Mouse (Mus musculus) kidney, embryonic 16.5 days (tissue): ENCODE data around the gene Card19. TPM values are rescaled to one million over a fixed set of nuclear protein-coding genes. Genes with fewer than 3 reads are reported as not detected.

ENCODE experiments used
- ATAC-seq: fragments of 200-750 bp; cut with Nextera tagmentation; 2 replicates; pipeline ENCODE4 v1.8.0; 2017; ENCODE audit warnings: moderate TSS enrichment; ENCODE audit not compliant: low FRiP score, low TSS enrichment
- H3K27ac ChIP-seq: fragments of 300-500 bp; sonication (generic); 2 replicates; pipeline ENCODE4 v1.5.1; 2014; ENCODE audit warnings: low read length
- H3K27me3 ChIP-seq: fragments of 300-500 bp; sonication (generic); 2 replicates; pipeline ENCODE4 v1.6.1; 2014; ENCODE audit warnings: low read length, control low read depth, mixed read lengths; ENCODE audit not compliant: insufficient read depth
- H3K36me3 ChIP-seq: fragments of 300-500 bp; sonication (generic); 2 replicates; pipeline ENCODE4 v1.6.1; 2014; ENCODE audit warnings: low read length, control low read depth, mixed read lengths; ENCODE audit not compliant: insufficient read depth
- H3K4me1 ChIP-seq: fragments of 300-500 bp; sonication (generic); 2 replicates; pipeline ENCODE4 v1.6.1; 2014; ENCODE audit warnings: low read length, control low read depth, mixed read lengths; ENCODE audit not compliant: insufficient read depth
- H3K4me2 ChIP-seq: fragments of 300-500 bp; sonication (generic); replicated peaks from 2 replicates; pipeline ENCODE4 v1.6.1; 2014; ENCODE audit warnings: low read depth, low read length
- H3K4me3 ChIP-seq: fragments of 300-500 bp; sonication (generic); 2 replicates; pipeline ENCODE4 v1.5.1; 2014; ENCODE audit warnings: mild to moderate bottlenecking, low read length
- H3K9ac ChIP-seq: fragments of 300-500 bp; sonication (generic); replicated peaks from 2 replicates; pipeline ENCODE4 v1.6.1; 2014; ENCODE audit warnings: low read length
- H3K9me3 ChIP-seq: fragments of 300-500 bp; sonication (generic); 2 replicates; pipeline ENCODE4 v1.6.1; 2016; ENCODE audit warnings: low read length, control low read depth
- WGBS: fragments of 180-500 bp; shearing (Covaris S2); extraction: QIAGEN DNeasy Blood & Tissue Kit; methylation state at CpG from one replicate; pipeline ENCODE4 v1.1.7; 2014; 5-methylcytosine and 5-hydroxymethylcytosine counted together
- polyA plus RNA-seq: library from polyadenylated mRNA; unstranded; fragments of >200 nt; fragmentation: Nextera tagmentation; extraction: Ambion mirVana; gene quantifications from 2 replicates; pipeline ENCODE4 v1.2.1, GENCODE M21; 2015

The Card19 gene
- polyA plus RNA-seq, 1 experiment from 2014 or later, result 52.6 TPM

GRCm38 (mm10) chr13:49215128-49215503 is 721 bp downstream of the Card19 start:
- Histone ChIP-seq H3K9me3 (no peaks in the 10 kb centered on the region), H3K9ac (peak overlapping the region; percentile 81), H3K27me3 (no peaks in the 10 kb centered on the region), H3K4me2 (peak overlapping the region; percentile 57), H3K4me3 (peak overlapping the region; percentile 81), H3K27ac (no peak overlapping the region), H3K4me1 (peaks cover 22% of the 10 kb centered on the region), H3K36me3 (no peaks in the 10 kb centered on the region)
- no peak for ATAC-seq
- WGBS, result 10% methylated on average over 5 of the region's 5 CpGs

GRCm38 (mm10) chr13:49214454-49214853 is 1.4 kb downstream of the Card19 start:
- 85% methylated on average over 3 of the region's 3 CpGs for WGBS
- H3K9ac ChIP-seq, result no peak overlapping the region

GRCm38 (mm10) chr13:49213531-49213932 is 2.3 kb downstream of the Card19 start:
- no peak overlapping the region for H3K9ac ChIP-seq
- peaks cover 22% of the 10 kb centered on the region for H3K4me1 ChIP-seq
- 67% methylated on average over 4 of the region's 4 CpGs for WGBS
- ATAC-seq, result no peak
- no peak overlapping the region for H3K27ac ChIP-seq
- no peaks in the 10 kb centered on the region for H3K36me3 ChIP-seq
- no peaks in the 10 kb centered on the region for H3K9me3 ChIP-seq
- H3K4me2 ChIP-seq, result no peak overlapping the region
- H3K27me3 ChIP-seq, result no peaks in the 10 kb centered on the region
- H3K4me3 ChIP-seq, result no peak overlapping the region

More at GRCm38 (mm10) chr13:49214454-49214853, 1.4 kb downstream of the Card19 start:
- Histone ChIP-seq H3K36me3 (no peaks in the 10 kb centered on the region), H3K27ac (no peak overlapping the region), H3K4me1 (peaks cover 22% of the 10 kb centered on the region), H3K4me2 (no peak overlapping the region), H3K27me3 (no peaks in the 10 kb centered on the region), H3K9me3 (no peaks in the 10 kb centered on the region), H3K4me3 (no peak overlapping the region)
- no peak for ATAC-seq

GRCm38 (mm10) chr13:49212711-49213500 is 2.9 kb downstream of the Card19 start:
- Histone ChIP-seq H3K9me3 (no peaks in the 10 kb centered on the region), H3K4me3 (no peak overlapping the region)

GRCm38 (mm10) chr13:49209306-49209705 is 6.5 kb downstream of the Card19 start:
- WGBS, result 63% methylated on average over 7 of the region's 7 CpGs

More at GRCm38 (mm10) chr13:49212711-49213500, 2.9 kb downstream of the Card19 start:
- Histone ChIP-seq H3K4me1 (peaks cover 22% of the 10 kb centered on the region), H3K27ac (no peak overlapping the region), H3K27me3 (no peaks in the 10 kb centered on the region), H3K9ac (no peak overlapping the region), H3K36me3 (no peaks in the 10 kb centered on the region), H3K4me2 (no peak overlapping the region)
- ATAC-seq, result no peak
- WGBS, result 84% methylated on average over 4 of the region's 4 CpGs

GRCm38 (mm10) chr13:49206341-49206740 is 9.5 kb downstream of the Card19 start:
- H3K4me1 ChIP-seq, result no peaks in the 10 kb centered on the region
- no peak overlapping the region for H3K27ac ChIP-seq
- H3K9ac ChIP-seq, result no peak overlapping the region
- no peak for ATAC-seq
- H3K4me2 ChIP-seq, result no peak overlapping the region
- no peak overlapping the region for H3K4me3 ChIP-seq
- no peaks in the 10 kb centered on the region for H3K27me3 ChIP-seq
- H3K9me3 ChIP-seq, result no peaks in the 10 kb centered on the region
- H3K36me3 ChIP-seq, result no peaks in the 10 kb centered on the region; the same call in 1 of the 2 replicates
- WGBS, result 94% methylated on average over 2 of the region's 2 CpGs

More at GRCm38 (mm10) chr13:49209306-49209705, 6.5 kb downstream of the Card19 start:
- H3K9ac ChIP-seq, result no peak overlapping the region
- H3K4me1 ChIP-seq, result peaks cover 7% of the 10 kb centered on the region; the same call in 1 of the 2 replicates
- H3K9me3 ChIP-seq, result no peaks in the 10 kb centered on the region
- no peaks in the 10 kb centered on the region for H3K27me3 ChIP-seq
- no peak for ATAC-seq
- H3K4me3 ChIP-seq, result no peak overlapping the region
- H3K36me3 ChIP-seq, result no peaks in the 10 kb centered on the region
- H3K27ac ChIP-seq, result no peak overlapping the region
- H3K4me2 ChIP-seq, result no peak overlapping the region

- Histone ChIP-seq H3K36me3 (no peaks in the 10 kb centered on the region; the same call in 1 of the 2 replicates), H3K4me2 (no peak overlapping the region), H3K9me3 (no peaks in the 10 kb centered on the region), H3K27ac (no peak overlapping the region), H3K27me3 (no peaks in the 10 kb centered on the region), H3K4me1 (no peaks in the 10 kb centered on the region), H3K9ac (no peak overlapping the region), H3K4me3 (no peak overlapping the region)
- ATAC-seq, result peak; percentile 33; the same call in 1 of the 2 replicates
- 35% methylated on average over 13 of the region's 13 CpGs for WGBS
Observed at GRCm38 (mm10) chr13:49205381-49205998, 10.3 kb downstream of the Card19 start.

- ATAC-seq, result no peak
- WGBS, result 89% methylated on average over 7 of the region's 7 CpGs
- Histone ChIP-seq H3K27ac (no peak overlapping the region), H3K27me3 (no peaks in the 10 kb centered on the region), H3K4me1 (no peaks in the 10 kb centered on the region), H3K9me3 (no peaks in the 10 kb centered on the region), H3K36me3 (no peaks in the 10 kb centered on the region; the same call in 1 of the 2 replicates), H3K4me3 (no peak overlapping the region), H3K4me2 (no peak overlapping the region), H3K9ac (no peak overlapping the region)
Observed at GRCm38 (mm10) chr13:49202556-49202955, 13.3 kb downstream of the Card19 start.

GRCm38 (mm10) chr13:49200688-49201087 is 15.1 kb downstream of the Card19 start:
- H3K36me3 ChIP-seq, result peaks cover 7% of the 10 kb centered on the region
- H3K27me3 ChIP-seq, result no peaks in the 10 kb centered on the region
- no peak overlapping the region for H3K9ac ChIP-seq
- H3K4me1 ChIP-seq, result 0 out of 2 replicates have a peak, but pooled peaks cover 1% of the 10 kb centered on the region
- H3K9me3 ChIP-seq, result no peaks in the 10 kb centered on the region
- ATAC-seq, result no peak
- 92% methylated on average over 13 of the region's 13 CpGs for WGBS
- H3K27ac ChIP-seq, result no peak overlapping the region
- no peak overlapping the region for H3K4me3 ChIP-seq
- no peak overlapping the region for H3K4me2 ChIP-seq

GRCm38 (mm10) chr13:49199891-49200290 is 15.9 kb downstream of the Card19 start:
- Histone ChIP-seq H3K4me1 (0 out of 2 replicates have a peak, but pooled peaks cover 5% of the 10 kb centered on the region), H3K9ac (no peak overlapping the region), H3K4me2 (no peak overlapping the region), H3K27ac (no peak overlapping the region), H3K4me3 (no peak overlapping the region), H3K36me3 (peaks cover 10% of the 10 kb centered on the region), H3K9me3 (no peaks in the 10 kb centered on the region), H3K27me3 (no peaks in the 10 kb centered on the region)
- 93% methylated on average over 7 of the region's 7 CpGs for WGBS
- no peak for ATAC-seq
